Mouse (Mus musculus): ENCODE measurements around the gene Foxn4. TPM values are rescaled to one million over a fixed set of nuclear protein-coding genes. Genes with fewer than 3 reads are reported as not detected.

Foxn4 gene
- polyA plus RNA-seq, 1 experiment from 2014 or later: not detected

DNA sequence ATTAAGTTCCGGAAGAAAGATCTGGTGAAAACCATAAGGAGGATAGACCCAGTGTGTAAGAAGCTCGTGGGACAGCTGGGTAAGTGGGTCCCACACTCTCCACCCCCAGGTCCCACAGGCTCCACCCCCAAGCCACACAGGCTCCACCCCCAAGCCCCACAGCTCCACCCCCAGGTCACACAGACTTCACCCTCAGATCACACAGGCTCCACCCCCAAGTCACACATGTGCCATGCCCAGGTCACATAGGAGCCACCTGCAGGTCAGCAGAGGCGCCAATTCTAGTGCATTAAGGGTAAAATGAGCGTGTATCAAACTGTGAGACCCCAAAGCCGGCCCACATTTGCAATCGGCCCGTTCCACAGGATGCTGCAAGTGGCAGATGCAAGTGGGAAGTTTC, 27.1 kb downstream of the Foxn4 start:
- H3K27me3 ChIP-seq: no peaks in the 10 kb centered on the region
- in situ Hi-C loops (cut with MboI; ENCODE audit: low pct_unique_long_range_greater_than_20kb): loop anchor here (5.0 kb wide), 1 partner anchor 61 kb away; no protein-coding TSS in a partner anchor
- TF ChIP-seq CTCF (IDR thresholded peaks at IDR 0.05): no peak
- DNase-seq (ENCODE audit: low read depth, low spot score) (no peak), ATAC-seq (no peak)
- ChIA-PET CTCF (interaction anchor here (1.6 kb wide), 1 partner anchor 65 kb away, joined by 5 read pairs; no protein-coding TSS in a partner anchor), POLR2A (no interaction called here)

DNA sequence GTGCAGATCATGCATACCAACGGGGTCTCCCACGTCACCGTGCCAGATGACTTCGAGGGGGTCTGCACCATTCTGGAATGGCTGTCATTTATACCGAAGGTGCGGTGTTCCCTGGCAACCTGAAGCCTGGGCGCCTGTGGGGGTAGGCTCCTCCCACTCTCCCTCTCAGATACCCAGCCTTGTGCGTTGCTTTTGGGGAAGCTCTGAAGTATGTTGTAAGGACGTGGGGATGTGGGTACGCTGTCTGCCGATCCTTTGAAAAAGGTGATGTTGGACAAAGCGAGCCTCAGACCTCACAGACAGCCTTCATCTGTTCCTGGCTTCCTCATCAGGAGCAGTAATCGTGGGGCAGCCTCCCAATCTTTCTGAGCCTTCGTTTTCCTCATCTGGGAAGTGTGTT, 33.9 kb downstream of the Foxn4 start:
- ATAC-seq (no peak), DNase-seq (ENCODE audit: low read depth, low spot score) (no peak)
- no peak for TF ChIP-seq CTCF (IDR thresholded peaks at IDR 0.05)
- in situ Hi-C loops (cut with MboI; ENCODE audit: low pct_unique_long_range_greater_than_20kb): no loop called here
- ChIA-PET CTCF (no interaction called here), POLR2A (no interaction called here)
- no peaks in the 10 kb centered on the region for H3K27me3 ChIP-seq

DNA sequence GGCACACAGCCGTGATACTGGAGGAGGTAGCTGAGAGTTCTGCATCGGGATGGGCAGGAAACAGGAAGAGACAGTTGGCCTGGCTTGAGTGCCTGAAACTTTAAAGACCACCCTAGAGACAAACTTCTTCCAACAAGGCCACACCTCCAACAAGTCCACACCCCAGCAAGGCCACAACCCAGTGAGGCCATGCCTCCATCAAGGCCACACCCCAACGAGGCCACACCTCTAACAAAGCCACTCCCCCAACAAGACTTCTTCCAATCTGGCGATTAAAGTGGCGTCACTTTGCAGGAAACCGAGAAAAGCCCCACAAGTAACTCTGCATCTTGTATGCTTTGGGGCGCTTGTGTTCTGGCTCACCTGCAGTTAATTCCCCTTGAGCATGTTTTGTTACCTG, 34.7 kb downstream of the Foxn4 start:
- POLR2A ChIA-PET: no interaction called here
- DNase-seq (ENCODE audit: low read depth, low spot score): no peak

DNA sequence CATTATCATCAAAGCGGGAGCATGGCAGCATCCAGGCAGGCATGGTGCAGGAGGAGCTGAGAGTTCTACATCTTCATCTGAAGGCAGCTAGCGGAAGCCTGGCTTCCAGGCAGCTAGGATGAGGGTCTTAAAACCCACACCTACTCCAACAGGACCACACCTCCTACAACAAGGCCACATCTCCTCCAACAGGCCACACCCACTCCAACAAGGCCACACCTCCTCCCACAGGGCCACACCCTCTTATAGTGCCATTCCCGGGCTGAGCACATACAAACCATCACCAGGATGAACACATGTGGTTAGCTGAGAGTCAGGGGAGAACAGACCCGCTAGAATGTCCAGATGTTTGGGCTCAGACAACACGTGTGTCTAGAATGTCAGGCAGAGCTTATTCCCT, 44.7 kb downstream of the Foxn4 start:
- no peak for TF ChIP-seq CTCF (IDR thresholded peaks at IDR 0.05)
- DNase-seq (ENCODE audit: low read depth, low spot score) (no peak), ATAC-seq (no peak)
- H3K27me3 ChIP-seq: no peaks in the 10 kb centered on the region
- CTCF ChIA-PET: no interaction called here
- in situ Hi-C loops (cut with MboI; ENCODE audit: low pct_unique_long_range_greater_than_20kb): no loop called here
- POLR2A ChIA-PET: no interaction called here

More for the DNA sequence above, 34.7 kb downstream of the Foxn4 start:
- ATAC-seq: no peak
- no peaks in the 10 kb centered on the region for H3K27me3 ChIP-seq
- TF ChIP-seq CTCF (IDR thresholded peaks at IDR 0.05): no peak
- in situ Hi-C loops (cut with MboI; ENCODE audit: low pct_unique_long_range_greater_than_20kb): no loop called here
- CTCF ChIA-PET: no interaction called here

DNA sequence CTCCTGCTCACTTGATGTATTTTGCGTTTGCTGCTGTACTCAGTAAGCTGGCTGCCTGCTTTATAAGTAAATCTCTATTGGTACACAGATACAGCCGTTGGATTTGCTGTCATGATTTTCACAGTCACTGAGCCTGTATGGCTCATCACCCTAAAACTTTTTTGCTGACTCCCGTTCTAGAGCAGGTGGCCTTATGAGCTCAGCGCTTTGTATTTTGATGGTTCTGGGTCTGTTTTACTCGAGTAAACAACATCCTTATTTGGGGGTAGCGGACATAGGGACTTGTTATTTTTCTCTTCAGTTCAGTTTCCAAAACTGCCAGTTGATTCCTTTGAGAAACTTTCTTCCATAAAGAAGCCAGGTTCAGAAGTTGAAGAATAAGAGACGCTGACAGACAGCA, 47.6 kb downstream of the Foxn4 start:
- in situ Hi-C loops (cut with MboI; ENCODE audit: low pct_unique_long_range_greater_than_20kb): no loop called here
- DNase-seq (ENCODE audit: low read depth, low spot score): no peak
- H3K27me3 ChIP-seq: no peaks in the 10 kb centered on the region
- TF ChIP-seq CTCF (IDR thresholded peaks at IDR 0.05): no peak
- CTCF ChIA-PET: no interaction called here
- POLR2A ChIA-PET: no interaction called here
- ATAC-seq: no peak

DNA sequence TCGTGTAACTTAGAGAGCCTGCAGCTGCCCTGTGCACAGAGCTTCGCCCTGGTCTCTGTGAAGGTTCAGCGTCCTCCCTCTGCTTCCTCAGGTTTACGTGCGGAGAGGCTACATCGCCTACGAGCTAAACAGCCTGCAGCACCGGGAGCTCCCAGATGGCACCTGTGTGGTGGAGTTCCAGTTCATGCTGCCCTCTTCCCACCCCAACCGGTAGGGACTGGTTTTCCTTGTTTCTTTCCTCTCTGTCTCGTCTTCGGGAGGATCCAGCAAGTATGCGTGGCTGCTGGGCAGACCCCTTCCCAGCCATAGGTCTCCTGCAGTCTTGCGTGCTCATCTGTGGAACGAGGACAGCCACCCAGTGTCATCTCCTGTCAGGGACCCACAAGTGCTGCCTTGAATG, 54.8 kb downstream of the Foxn4 start:
- DNase-seq (ENCODE audit: low read depth, low spot score) (no peak), ATAC-seq (no peak)
- H3K27me3 ChIP-seq: no peaks in the 10 kb centered on the region
- CTCF ChIA-PET: interaction anchor here (1.5 kb wide), 1 partner anchor 90 kb away, joined by 3 read pairs; no protein-coding TSS in a partner anchor
- TF ChIP-seq CTCF (IDR thresholded peaks at IDR 0.05): no peak
- in situ Hi-C loops (cut with MboI; ENCODE audit: low pct_unique_long_range_greater_than_20kb): no loop called here
- POLR2A ChIA-PET: no interaction called here

DNA sequence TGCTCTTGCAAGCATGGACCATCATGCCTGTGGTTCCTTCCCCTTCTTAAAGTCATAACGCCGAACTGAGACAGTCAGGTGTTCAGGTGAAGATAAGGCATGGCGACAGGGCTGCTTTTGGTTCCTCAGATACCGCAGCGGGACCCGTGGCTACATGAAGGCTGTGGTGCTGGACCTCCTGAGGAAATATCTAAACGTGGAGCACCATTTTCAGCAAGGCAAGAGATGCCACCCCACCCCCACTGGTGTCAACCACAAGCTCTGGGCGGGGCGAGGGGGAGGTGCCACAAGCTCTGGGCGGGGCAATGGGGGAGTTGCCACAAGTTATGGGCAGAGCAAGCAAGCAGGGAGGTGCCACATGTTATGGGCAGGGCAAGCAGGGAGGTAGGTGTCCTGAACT, 60.4 kb downstream of the Foxn4 start:
- ChIA-PET CTCF (no interaction called here), POLR2A (no interaction called here)
- no peaks in the 10 kb centered on the region for H3K27me3 ChIP-seq
- in situ Hi-C loops (cut with MboI; ENCODE audit: low pct_unique_long_range_greater_than_20kb): no loop called here
- DNase-seq (ENCODE audit: low read depth, low spot score): no peak
- no peak for ATAC-seq
- TF ChIP-seq CTCF (IDR thresholded peaks at IDR 0.05): no peak

DNA sequence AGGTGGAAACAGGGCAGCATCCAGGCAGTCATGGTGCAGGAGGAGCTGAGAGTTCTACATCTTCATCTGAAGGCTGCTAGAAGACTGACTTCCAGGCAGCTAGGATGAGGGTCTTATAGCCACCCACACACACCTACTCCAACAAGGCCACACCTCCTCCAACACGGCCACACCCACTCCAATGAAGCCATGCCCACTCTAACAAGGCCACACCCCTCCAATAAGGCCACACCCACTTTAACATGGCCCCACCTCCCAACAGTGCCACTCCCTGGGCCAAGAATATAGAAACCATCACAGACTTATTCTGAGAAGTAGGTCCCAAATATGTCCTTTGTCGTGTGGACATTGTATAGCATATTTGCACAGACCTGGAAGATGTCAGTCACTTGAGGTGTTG, 67.4 kb downstream of the Foxn4 start:
- POLR2A ChIA-PET: interaction anchor here (0.9 kb wide), 1 partner anchor 16 kb away, joined by 3 read pairs; no protein-coding TSS in a partner anchor
- CTCF ChIA-PET: no interaction called here
- in situ Hi-C loops (cut with MboI; ENCODE audit: low pct_unique_long_range_greater_than_20kb): no loop called here
- ATAC-seq (no peak), DNase-seq (ENCODE audit: low read depth, low spot score) (no peak)
- H3K27me3 ChIP-seq: no peaks in the 10 kb centered on the region
- no peak for TF ChIP-seq CTCF (IDR thresholded peaks at IDR 0.05)

Other genes starting within 250 kb of the Foxn4 start
- 36.2 TPM for gene Usp30, start 208.3 kb downstream of the Foxn4 start, polyA plus RNA-seq (2021)
- gene Svop, start 182.2 kb downstream of the Foxn4 start, polyA plus RNA-seq (2021): 0.06 TPM
- 34.1 TPM for gene Alkbh2, start 145.6 kb downstream of the Foxn4 start, polyA plus RNA-seq (2021)
- 13.2 TPM for gene Ung, start 143.4 kb downstream of the Foxn4 start, polyA plus RNA-seq (2021)
- 13.4 TPM for gene Acacb, start 127.3 kb downstream of the Foxn4 start, polyA plus RNA-seq (2021)
- 0.40 TPM for gene Myo1h, start 15.4 kb upstream of the Foxn4 start, polyA plus RNA-seq (2021)
- gene Kctd10, start 106.7 kb upstream of the Foxn4 start, polyA plus RNA-seq (2021): 98.6 TPM
- gene Ube3b, start 106.8 kb upstream of the Foxn4 start, polyA plus RNA-seq (2021): 98.6 TPM
- gene Mmab, start 170.3 kb upstream of the Foxn4 start, polyA plus RNA-seq (2021): 37.0 TPM
- gene Mvk, start 170.5 kb upstream of the Foxn4 start, polyA plus RNA-seq (2021): 28.4 TPM

Measured in Patski (cell line).